Mouse (Mus musculus) urinary bladder, postnatal 4 days (tissue): Measurements from ENCODE around the gene Gdap1l1.

Experiments used
- DNase-seq, 2 experiments: peaks; one replicate each; pipeline ENCODE4 v3.0.0; 2021 to 2022; ENCODE audit warnings: low spot score in 2 of 2

The Gdap1l1 gene

GRCm38 (mm10) chr2:163463251-163463769 is 25.0 kb downstream of the Gdap1l1 start:
- DNase-seq = no peak

GRCm38 (mm10) chr2:163463998-163464397 is 25.7 kb downstream of the Gdap1l1 start:
- no peak for DNase-seq

GRCm38 (mm10) chr2:163464562-163464961 is 26.3 kb downstream of the Gdap1l1 start:
- DNase-seq = no peak

- no peak for DNase-seq
Observed at GRCm38 (mm10) chr2:163466771-163467170, 28.5 kb downstream of the Gdap1l1 start.

- DNase-seq = no peak
Observed at GRCm38 (mm10) chr2:163467585-163467984, 29.3 kb downstream of the Gdap1l1 start.

GRCm38 (mm10) chr2:163468866-163469265 is 30.6 kb downstream of the Gdap1l1 start:
- DNase-seq = no peak

- DNase-seq = no peak
Observed at GRCm38 (mm10) chr2:163469711-163470110, 31.4 kb downstream of the Gdap1l1 start.

GRCm38 (mm10) chr2:163471136-163471535 is 32.9 kb downstream of the Gdap1l1 start:
- DNase-seq = no peak

GRCm38 (mm10) chr2:163471710-163472465 is 33.6 kb downstream of the Gdap1l1 start:
- no peak for DNase-seq

GRCm38 (mm10) chr2:163472466-163472851 is 34.2 kb downstream of the Gdap1l1 start, which contains the start of gene Fitm2:
Gene Fitm2, minus strand, starts transcription at chr2:163472629.
- DNase-seq = peak; percentile 92 to 95

GRCm38 (mm10) chr2:163480191-163480825 is 42.0 kb downstream of the Gdap1l1 start:
- DNase-seq = no peak

- no peak for DNase-seq
Observed at GRCm38 (mm10) chr2:163481539-163482029, 43.3 kb downstream of the Gdap1l1 start.

GRCm38 (mm10) chr2:163487360-163487759 is 49.1 kb downstream of the Gdap1l1 start:
- no peak for DNase-seq

GRCm38 (mm10) chr2:163489725-163490291 is 51.5 kb downstream of the Gdap1l1 start:
- no peak for DNase-seq

GRCm38 (mm10) chr2:163490656-163491055 is 52.4 kb downstream of the Gdap1l1 start:
- no peak for DNase-seq

GRCm38 (mm10) chr2:163491351-163491750 is 53.1 kb downstream of the Gdap1l1 start:
- no peak for DNase-seq

GRCm38 (mm10) chr2:163492018-163492417 is 53.7 kb downstream of the Gdap1l1 start, which contains the start of gene R3hdml:
Gene R3hdml, plus strand, starts transcription at chr2:163492318.
- no peak for DNase-seq

GRCm38 (mm10) chr2:163493031-163493430 is 54.8 kb downstream of the Gdap1l1 start:
- no peak for DNase-seq

GRCm38 (mm10) chr2:163493976-163494375 is 55.7 kb downstream of the Gdap1l1 start:
- no peak for DNase-seq

GRCm38 (mm10) chr2:163494456-163494855 is 56.2 kb downstream of the Gdap1l1 start:
- no peak for DNase-seq

GRCm38 (mm10) chr2:163502219-163502618 is 63.9 kb downstream of the Gdap1l1 start:
- no peak for DNase-seq

GRCm38 (mm10) chr2:163503191-163503590 is 64.9 kb downstream of the Gdap1l1 start:
- no peak for DNase-seq
